Comparison of ENCODE assay signal across 9 mouse cellular contexts in the genomic region with DNA sequence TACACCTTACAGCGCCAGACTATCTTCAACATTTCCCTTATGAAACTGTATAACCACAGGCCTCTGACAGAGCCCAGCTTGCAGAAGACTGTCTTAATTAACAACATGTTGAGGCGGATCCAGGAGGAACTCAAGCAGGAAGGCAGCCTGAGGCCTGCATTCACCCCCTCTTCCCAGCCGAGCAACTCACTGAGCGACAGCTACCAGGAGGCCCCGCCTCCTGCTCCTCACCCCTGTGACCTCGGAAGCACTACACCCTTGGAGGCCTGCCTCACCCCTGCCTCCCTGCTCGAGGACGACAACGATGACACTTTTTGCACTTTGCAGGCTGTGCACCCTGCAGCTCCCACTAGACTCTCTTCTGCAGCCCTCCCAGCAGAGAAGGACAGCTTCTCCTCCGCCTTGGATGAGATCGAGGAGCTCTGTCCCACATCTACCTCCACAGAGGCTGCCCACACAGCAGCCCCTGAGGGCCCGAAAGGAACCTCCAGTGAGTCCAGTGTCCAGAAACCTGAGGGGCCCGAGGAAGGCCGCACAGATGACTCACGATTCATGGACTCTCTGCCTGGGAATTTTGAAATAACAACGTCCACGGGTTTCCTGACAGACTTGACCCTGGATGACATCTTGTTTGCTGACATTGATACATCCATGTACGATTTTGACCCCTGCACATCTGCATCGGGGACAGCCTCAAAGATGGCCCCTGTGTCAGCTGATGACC.
DNase-seq lines count a peak whose midpoint lies in the region; ATAC-seq and TF ChIP-seq lines count a peak whose summit lies in the region.
"Had no signal": no experiment of that assay in that cellular context is flagged by ENCODE, and none has a peak within 500 bp of the region (broad histone marks: within the 10 kb centered on the region; RNA-seq: fewer than 3 reads in every experiment).

No protein-coding gene starts in this region.

- H3K4me1 ChIP-seq in lung, embryonic 16.5 days (replicated peaks; ENCODE audit: control insufficient read depth, insufficient read depth, low read length) = peaks cover 52% of the 10 kb centered on the region
- peaks cover 8% of the 10 kb centered on the region for H3K4me1 ChIP-seq in lung, adult 2 months (ENCODE audit: control insufficient read depth, insufficient read depth, low read length)
- peaks cover 45% of the 10 kb centered on the region for H3K4me1 ChIP-seq in kidney, embryonic 15.5 days
- peaks cover 55% of the 10 kb centered on the region for H3K4me1 ChIP-seq in midbrain, embryonic 15.5 days

- no peak for TF ChIP-seq CTCF in lung, adult 2 months (IDR thresholded peaks at IDR 0.05; ENCODE audit: insufficient read depth, low read length)

- H3K27me3 ChIP-seq in lung, embryonic 16.5 days (ENCODE audit: control insufficient read depth, insufficient read depth, low read depth, low read length) = no peaks in the 10 kb centered on the region
- no peaks in the 10 kb centered on the region for H3K27me3 ChIP-seq in kidney, embryonic 15.5 days
- H3K27me3 ChIP-seq in midbrain, embryonic 15.5 days (replicated peaks) = no peaks in the 10 kb centered on the region
- H3K27me3 ChIP-seq: liver, embryonic 15.5 days had no signal

- H3K4me3 ChIP-seq in lung, embryonic 16.5 days (ENCODE audit: low read length) = no peak overlapping the region
- H3K4me3 ChIP-seq in lung, adult 2 months (replicated peaks; ENCODE audit: extremely low read depth, low read depth, low read length) = no peak overlapping the region
- H3K4me3 ChIP-seq in kidney, embryonic 15.5 days (replicated peaks) = no peak overlapping the region
- no peak overlapping the region for H3K4me3 ChIP-seq in midbrain, embryonic 15.5 days
- H3K4me3 ChIP-seq: liver, embryonic 15.5 days had no signal

- H3K36me3 ChIP-seq in lung, embryonic 16.5 days (ENCODE audit: control insufficient read depth, insufficient read depth, low read length) = peaks cover 10% of the 10 kb centered on the region
- H3K36me3 ChIP-seq in kidney, embryonic 15.5 days = peaks cover 31% of the 10 kb centered on the region
- H3K36me3 ChIP-seq in midbrain, embryonic 15.5 days (replicated peaks) = no peaks in the 10 kb centered on the region

- DNase-seq in lung, adult 2 months = no peak
- peak; percentile 69 for DNase-seq in embryo, embryonic 9.5 days (ENCODE audit: extremely low spot score)
- no peak for DNase-seq in layer of hippocampus, postnatal 10 days (ENCODE audit: low spot score in 2 of 2)
- no peak for DNase-seq in testis, postnatal 10 days (ENCODE audit: low spot score)
- no peak for DNase-seq in cerebellum, adult 18-20 months

- 46% methylated on average over 19 of the region's 19 CpGs for WGBS in lung, embryonic 16.5 days
- 50% methylated on average over 19 of the region's 19 CpGs for WGBS in lung, adult 2 months
- WGBS in kidney, embryonic 15.5 days = 31% methylated on average over 19 of the region's 19 CpGs
- 50% methylated on average over 19 of the region's 19 CpGs for WGBS in midbrain, embryonic 15.5 days

- no peak for TF ChIP-seq POLR2A in lung, adult 2 months (IDR thresholded peaks at IDR 0.05; ENCODE audit: borderline replicate concordance, extremely low read depth, low read depth, low read length)

- H3K27ac ChIP-seq in lung, embryonic 16.5 days (ENCODE audit: low read length) = no peak overlapping the region
- peak overlapping the region; percentile 78 for H3K27ac ChIP-seq in kidney, embryonic 15.5 days
- H3K27ac ChIP-seq in midbrain, embryonic 15.5 days = no peak overlapping the region
- H3K27ac ChIP-seq: liver, embryonic 15.5 days had no signal

- H3K9me3 ChIP-seq in lung, embryonic 16.5 days (ENCODE audit: control insufficient read depth, low read length) = no peaks in the 10 kb centered on the region
- no peaks in the 10 kb centered on the region for H3K9me3 ChIP-seq in kidney, embryonic 15.5 days (replicated peaks)
- no peaks in the 10 kb centered on the region for H3K9me3 ChIP-seq in midbrain, embryonic 15.5 days
- H3K9me3 ChIP-seq: liver, embryonic 15.5 days had no signal

- no peak overlapping the region for H3K9ac ChIP-seq in lung, embryonic 16.5 days (ENCODE audit: low read length)
- H3K9ac ChIP-seq in kidney, embryonic 15.5 days = no peak overlapping the region
- H3K9ac ChIP-seq in midbrain, embryonic 15.5 days = no peak overlapping the region
- H3K9ac ChIP-seq: liver, embryonic 15.5 days had no signal

- no peak overlapping the region for H3K4me2 ChIP-seq in lung, embryonic 16.5 days (ENCODE audit: low read depth, low read length)
- no peak overlapping the region for H3K4me2 ChIP-seq in kidney, embryonic 15.5 days
- H3K4me2 ChIP-seq in midbrain, embryonic 15.5 days = no peak overlapping the region
- H3K4me2 ChIP-seq: liver, embryonic 15.5 days had no signal

- ATAC-seq in lung, embryonic 16.5 days (ENCODE audit: low read depth) = 0 out of 2 replicates have a peak, but pooled peaks have one; percentile 6
- peak; percentile 67 for ATAC-seq in kidney, embryonic 15.5 days (replicated peaks; ENCODE audit: low FRiP score)
- ATAC-seq in midbrain, embryonic 15.5 days (replicated peaks) = peak; percentile 30; the same call in 1 of the 2 replicates

Comparison
In these comparisons a context has a peak if more than half of its experiments do, and no peak if none do; other contexts are left out.
1. ATAC-seq: peak in every context shown above with its lines; median percentile 67 in kidney, embryonic 15.5 days; 30 in midbrain, embryonic 15.5 days; 6 in lung, embryonic 16.5 days.